Mouse (Mus musculus): ENCODE data around the gene Pes1.
"Not testable (repeated sequence)": the region's sequence is repeated elsewhere in the genome, so short reads cannot be mapped to it uniquely, and the experiment has no call there.

Gene Pes1

DNA sequence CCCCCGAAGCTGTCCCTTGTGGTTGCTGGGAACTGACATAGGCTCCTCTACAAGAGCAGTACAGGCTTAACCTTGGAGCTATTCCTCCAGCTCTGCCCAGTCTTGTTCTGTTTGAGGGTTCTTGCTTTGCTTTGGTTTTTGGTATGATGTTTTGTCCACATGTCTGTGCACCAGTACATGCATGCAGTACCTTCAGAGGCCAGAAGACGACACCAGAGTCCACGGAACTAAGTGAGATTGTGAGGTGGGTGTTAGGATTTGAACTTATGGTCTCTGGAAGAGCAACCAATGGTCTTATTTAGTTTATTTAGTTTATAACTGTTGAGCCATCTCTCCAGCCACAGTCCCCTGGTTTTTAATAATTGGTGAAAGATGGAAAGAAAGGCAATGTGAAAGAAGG is 42.7 kb downstream of the Pes1 start:
- DNase-seq (ENCODE audit: low spot score), result no peak

GRCm38 (mm10) chr11:4012616-4013015 is 48.8 kb downstream of the Pes1 start:
- DNase-seq (ENCODE audit: low spot score), result no peak

GRCm38 (mm10) chr11:4015796-4016195 is 52.0 kb downstream of the Pes1 start:
- DNase-seq (ENCODE audit: low spot score), result not testable (repeated sequence)

GRCm38 (mm10) chr11:4022111-4022510 is 58.3 kb downstream of the Pes1 start:
- DNase-seq (ENCODE audit: low spot score), result not testable (repeated sequence)

GRCm38 (mm10) chr11:4023321-4023720 is 59.5 kb downstream of the Pes1 start:
- no peak for DNase-seq (ENCODE audit: low spot score)

- DNase-seq (ENCODE audit: low spot score), result no peak
Observed at GRCm38 (mm10) chr11:4027066-4027465, 63.3 kb downstream of the Pes1 start.

DNA sequence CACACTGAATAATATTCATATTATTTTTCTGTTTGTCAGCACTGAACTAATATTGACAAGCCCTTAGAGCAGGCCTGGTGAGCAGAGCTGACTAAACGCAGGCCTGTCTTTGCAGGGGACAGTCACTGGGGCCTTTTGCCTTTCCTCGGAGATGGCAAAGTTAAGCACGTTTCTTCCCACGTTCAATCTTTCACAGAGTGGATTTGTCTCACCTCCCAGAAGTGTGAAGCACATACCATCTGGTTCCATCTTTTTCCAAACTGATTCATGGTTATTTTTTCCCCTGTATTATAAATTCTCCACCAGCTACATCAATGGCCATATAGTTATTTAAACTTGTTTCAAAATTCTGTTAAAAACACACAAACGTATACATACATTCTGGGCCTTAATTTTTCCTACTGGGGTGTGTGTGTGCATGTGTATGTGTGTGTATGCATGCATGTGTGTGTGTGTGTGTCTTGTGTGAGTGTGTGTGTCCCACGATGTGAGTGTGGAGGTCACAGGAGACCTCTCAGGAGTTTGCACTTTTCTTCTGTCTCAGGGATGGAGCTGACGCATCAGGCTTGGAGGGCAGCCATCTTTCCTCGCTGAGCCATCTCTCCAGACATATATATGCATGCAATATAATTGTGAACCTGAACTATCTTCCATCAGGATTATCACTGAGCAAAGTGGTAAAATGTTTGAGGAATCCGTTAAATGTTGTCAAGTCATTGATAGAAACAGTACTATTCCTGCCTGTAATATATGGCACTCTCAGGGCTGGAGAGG is 64.0 kb downstream of the Pes1 start:
- DNase-seq (ENCODE audit: low spot score), result no peak

DNA sequence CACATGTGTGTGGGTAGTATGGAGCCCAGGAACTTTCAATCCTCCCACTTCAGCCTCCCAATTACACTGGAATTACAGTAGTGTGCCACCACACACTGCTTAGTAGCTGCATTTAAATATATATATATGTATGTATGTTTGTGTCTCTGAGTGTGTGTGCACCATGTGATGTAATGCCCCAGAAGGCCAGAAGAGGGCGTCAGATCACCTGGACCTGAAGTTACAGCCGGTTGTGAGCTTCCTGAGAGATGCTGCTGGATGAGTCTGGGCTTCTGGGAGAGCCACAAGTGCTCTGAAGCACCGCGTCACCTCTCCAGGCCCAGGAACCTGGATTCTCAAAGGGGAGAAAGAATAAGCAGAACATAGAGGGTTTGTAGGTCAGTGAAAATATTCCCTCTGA is 65.6 kb downstream of the Pes1 start:
- DNase-seq (ENCODE audit: low spot score), result no peak

Measured in layer of hippocampus, adult 9-10 months (tissue).